Mouse (Mus musculus): ENCODE results near the gene Zfp605. TPM values are rescaled to one million over a fixed set of nuclear protein-coding genes. Genes with fewer than 3 reads are reported as not detected.
"Not testable (repeated sequence)": the region's sequence is repeated elsewhere in the genome, so short reads cannot be mapped to it uniquely, and the experiment has no call there.

Gene Zfp605
- total RNA-seq, 2 experiments from 2014 or later: 3.0 to 3.2 TPM

DNA sequence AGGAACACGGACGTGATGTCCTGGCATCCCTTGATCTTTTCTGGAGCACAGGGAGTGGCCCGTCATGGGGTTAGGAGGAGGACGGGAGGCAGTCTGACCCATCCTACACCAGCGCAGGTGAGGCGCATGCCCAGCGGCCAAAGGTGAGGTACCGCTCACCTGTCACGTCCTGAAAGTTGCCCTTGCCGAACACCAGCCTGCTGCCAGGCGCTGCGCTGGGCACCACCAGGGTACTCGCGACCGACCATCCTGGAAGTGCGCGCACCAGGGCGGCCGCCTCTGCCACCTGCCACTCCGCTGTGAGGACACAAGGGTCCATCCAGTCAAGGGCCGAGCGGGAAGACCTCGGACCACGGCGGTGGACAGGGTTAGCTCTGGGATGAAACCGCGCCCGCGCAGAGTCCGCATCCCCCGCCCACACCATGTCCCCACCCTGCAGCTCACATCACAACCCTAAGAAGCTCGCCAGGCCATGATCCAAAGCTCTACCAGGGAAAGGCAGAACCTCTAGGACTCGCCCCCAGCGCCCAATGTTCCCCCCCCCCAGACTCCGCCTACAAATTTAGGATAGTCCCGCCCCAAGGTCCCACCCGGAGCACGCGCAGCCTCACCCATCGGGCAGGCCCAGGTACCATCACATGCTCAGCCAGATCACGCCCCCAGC, 2.9 kb upstream of the Zfp605 start:
- peak; percentile 24 to 28 for DNase-seq
- intact Hi-C loops (cut with DNase I): no loop called here

DNA sequence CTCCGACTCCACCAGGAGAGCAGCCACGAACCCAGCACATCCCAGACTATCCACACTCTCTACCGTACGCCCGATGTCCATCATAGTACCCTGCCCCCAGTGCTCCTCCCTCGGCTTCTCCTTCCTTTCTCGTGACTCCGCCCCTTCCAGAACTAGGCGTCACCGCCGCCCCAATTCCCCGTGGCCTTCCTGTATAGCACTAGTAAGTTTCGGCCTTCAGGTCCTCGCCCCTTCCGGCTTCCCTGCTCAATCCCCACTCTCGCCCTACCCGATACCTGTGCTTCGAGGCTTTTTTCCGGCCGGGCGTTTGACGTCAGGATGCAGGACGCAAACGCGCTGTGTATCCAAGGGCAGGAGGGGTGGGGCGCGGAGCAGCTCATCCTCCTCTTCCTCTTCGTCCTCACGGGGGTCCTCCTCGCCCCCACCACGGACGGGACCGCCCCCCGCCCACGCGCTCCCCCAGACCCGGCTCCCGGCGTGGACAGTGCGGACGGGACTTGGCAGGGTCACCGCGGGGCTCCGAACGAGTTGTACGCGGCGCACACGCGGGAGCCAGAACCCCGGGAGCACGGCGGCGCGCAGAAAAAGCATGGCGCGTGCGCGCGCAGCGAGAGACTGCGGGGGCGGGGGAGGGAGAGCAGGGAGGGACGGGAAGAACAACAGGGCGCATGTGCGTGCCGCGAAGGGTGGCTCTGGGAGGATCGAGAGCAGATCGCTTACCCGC, 2.1 kb upstream of the Zfp605 start, which contains the start of gene Gtpbp6:
Gene Gtpbp6 (minus strand): TSS at position 617 of the 724 bp plus-strand sequence.
- intact Hi-C loops (cut with DNase I): no loop called here
- peak; percentile 88 to 96 for DNase-seq

DNA sequence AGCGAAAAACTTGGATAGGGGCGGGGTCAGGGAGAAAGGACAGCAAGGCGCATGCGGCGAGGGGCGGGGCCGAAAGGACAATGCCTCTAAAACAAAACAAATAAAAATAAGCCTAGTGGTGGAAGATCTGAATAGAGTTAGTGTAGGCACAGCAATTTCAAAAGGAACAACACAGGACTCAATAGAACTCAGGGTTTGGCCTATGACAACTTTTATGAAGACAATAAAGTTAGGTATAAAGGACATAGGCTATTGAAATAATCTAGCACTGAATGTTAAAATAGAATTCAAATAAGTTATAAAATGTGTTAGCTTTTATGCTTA, 1.6 kb upstream of the Zfp605 start:
- intact Hi-C loops (cut with DNase I): no loop called here
- DNase-seq: no peak

DNA sequence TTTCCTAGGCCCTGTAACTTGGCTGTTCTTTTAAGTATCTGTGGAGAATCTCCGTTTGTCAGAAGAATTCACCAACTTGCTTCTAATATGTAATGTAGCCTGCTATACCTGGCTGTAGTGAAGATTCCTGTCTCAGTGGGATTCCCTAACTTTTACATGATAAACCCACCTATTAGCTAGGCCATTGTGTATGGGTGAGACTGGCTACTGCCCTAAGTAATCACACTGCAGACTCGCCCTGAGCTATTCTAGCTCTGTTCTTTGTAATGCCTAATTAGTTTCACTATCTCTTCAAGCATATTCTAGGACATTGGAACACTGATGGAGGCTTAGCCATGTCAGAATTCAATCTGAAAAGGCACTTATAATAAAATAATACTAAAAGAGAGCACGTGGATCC, 12.5 kb downstream of the Zfp605 start:
- intact Hi-C loops (cut with DNase I); DNase-seq: not testable (repeated sequence)

DNA sequence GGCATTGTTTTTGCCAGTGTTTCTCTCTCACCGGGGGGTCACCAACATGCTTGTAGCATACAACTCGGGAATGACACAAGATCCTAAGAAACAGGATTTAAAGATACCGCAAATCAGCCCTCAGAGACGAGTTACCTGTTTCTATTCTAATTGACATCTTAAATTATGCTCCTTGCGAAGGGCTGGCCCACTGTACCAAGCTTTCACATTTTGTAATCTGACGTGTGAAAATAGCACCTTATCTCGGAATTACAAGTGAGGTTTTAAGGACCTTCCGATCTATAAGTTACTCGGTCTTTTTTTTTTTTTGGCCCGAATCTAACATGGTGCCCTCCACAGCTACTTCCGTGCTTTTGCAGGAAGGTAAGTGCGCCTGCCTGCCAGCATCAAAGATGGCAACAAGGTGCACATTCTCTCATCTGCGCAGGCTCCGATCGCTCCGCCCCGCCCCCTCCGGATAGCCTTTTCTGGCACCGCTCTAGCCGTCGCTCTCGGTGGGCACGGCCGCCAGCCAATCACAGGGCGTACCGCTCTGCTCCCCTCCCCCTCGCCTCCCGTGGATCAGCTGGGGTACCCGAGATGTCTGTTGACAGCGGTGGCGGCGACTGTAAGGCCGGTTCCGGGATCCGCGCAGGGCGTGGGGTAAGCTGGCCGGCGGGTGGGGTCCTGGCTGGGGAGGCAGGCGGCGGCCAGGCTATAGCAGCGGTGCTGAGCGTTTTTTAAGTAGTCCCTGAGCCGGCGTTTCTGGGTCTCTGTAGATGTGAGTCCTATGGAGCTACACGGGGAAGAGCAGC, 25.6 kb downstream of the Zfp605 start, which contains the start of gene Chfr:
Gene Chfr (plus strand): TSS at position 550 of the 794 bp plus-strand sequence.
- intact Hi-C loops (cut with DNase I): loop anchor here (5.0 kb wide), 1 partner anchor 42 kb away; the partner anchor contains the start of gene Golga3
- DNase-seq: peak; percentile 98 to 99

DNA sequence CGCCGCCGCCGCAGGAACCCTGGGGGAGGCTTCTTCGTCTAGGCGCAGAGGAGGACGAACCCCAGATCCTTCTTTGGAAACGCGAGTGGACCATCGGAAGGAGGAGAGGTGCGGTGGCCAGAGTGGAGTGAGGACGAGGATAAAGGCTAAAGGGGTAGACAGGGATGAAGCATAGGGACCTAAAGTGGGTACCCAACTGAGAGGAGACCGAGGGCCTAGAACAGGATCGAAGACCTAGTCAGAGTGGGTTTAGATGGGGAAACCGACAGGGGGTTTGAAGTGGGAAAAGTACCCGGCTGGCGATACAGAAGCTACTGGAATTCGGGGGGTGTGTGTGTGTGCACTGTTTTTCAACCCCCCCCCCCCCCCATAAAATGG, 26.2 kb downstream of the Zfp605 start:
- intact Hi-C loops (cut with DNase I): loop anchor here (5.0 kb wide), 1 partner anchor 41 kb away; the partner anchor contains the start of gene Golga3
- no peak for DNase-seq

DNA sequence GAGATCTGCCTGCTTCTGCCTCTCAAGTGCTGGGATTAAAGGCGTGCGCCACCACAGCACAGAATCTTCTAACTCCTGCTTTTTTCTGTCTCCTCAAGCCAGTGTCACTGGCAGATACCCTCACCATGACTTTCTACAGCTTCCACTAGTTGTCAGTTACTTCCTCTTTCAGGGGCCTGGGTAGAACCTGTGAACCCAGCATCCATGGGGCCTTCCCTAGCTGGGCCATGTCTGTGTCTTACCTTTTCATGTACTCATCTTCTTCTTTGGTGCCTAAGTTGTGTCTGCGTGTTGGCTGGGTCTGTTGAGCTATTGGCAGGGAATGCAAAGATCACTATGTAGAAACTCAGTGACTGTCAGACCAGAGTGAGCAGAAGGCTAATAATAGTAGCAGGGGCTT, 27.9 kb downstream of the Zfp605 start:
- intact Hi-C loops (cut with DNase I): loop anchor here (5.0 kb wide), 1 partner anchor 39 kb away; the partner anchor contains the start of gene Golga3
- no peak for DNase-seq

DNA sequence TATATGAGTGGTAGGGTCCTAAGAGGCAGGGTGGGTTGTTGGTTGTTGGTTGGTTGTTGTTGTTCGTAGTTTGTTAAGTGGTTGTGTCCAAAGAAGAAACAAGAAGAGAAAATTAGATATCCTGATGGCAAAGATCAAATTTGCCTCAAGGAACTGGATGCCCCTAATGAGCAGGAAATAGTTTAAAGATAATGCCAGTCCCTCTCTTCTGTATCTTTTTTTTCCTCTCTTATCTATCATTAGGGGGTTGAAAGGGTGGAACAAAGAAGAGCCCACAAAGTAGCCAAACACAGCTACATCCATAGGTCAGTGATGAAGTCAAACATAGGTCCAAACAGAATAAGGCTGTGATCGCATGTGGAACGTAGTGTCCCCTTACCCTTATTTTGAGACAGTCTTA, 29.4 kb downstream of the Zfp605 start:
- no peak for DNase-seq
- intact Hi-C loops (cut with DNase I): loop anchor here (5.0 kb wide), 1 partner anchor 38 kb away; the partner anchor contains the start of gene Golga3

DNA sequence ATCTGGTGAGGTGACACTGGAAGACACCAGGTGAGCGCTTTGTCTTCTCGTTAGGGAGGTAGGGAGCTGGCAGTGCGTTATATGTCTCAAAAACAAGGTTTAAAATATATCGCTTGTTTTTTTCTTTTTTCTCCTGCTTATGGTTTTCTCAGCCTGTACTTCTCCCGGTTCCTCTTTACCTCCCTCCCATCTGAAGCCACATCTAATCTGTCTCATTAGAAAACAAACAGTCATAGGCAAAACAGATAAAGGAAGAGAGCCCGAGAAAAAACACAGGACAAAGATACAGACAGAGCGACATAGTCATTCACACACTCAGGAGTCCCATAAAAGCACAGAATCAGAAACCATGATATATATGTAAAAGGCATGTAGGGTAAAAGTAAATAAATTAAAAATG, 30.5 kb downstream of the Zfp605 start:
- intact Hi-C loops (cut with DNase I): no loop called here
- no peak for DNase-seq

DNA sequence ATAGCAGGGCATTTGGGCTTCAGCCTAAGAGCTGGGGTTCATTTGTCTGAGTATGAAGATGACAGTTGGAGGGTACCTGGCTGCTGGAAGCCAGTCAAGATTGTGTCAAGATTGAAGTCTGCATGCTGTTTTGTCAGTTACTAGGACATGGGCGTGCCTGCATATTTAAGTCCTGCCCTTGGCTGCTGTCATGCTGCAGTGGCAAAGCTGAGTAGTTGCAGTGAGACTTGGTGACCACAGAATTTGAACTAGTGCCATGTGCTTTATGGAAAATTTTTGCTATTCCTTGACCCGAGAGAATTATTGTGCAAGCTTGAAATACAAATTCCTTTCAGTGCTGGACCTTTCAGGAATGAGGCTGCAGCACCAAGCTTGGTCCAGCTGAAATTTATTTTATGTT, 32.4 kb downstream of the Zfp605 start:
- intact Hi-C loops (cut with DNase I): no loop called here
- no peak for DNase-seq

DNA sequence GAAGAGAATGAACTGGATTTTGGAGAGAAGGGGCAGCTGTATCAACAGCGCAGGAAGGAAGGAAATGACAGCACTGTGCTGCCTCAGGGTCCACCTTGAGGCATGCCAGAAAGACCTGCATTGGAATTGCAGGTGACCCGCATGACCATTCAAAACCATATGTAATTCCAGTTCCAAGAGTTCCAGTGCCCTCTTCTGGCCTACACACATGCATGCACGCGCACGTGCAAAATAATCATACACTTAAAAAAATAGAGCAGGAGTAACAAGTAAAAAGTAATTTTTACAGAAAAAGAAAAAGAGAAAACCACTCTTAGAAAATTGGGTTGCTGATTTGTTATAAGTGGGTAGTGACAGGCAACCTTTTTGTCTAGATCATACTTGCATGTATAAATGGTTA, 33.1 kb downstream of the Zfp605 start:
- DNase-seq: no peak
- intact Hi-C loops (cut with DNase I): no loop called here

DNA sequence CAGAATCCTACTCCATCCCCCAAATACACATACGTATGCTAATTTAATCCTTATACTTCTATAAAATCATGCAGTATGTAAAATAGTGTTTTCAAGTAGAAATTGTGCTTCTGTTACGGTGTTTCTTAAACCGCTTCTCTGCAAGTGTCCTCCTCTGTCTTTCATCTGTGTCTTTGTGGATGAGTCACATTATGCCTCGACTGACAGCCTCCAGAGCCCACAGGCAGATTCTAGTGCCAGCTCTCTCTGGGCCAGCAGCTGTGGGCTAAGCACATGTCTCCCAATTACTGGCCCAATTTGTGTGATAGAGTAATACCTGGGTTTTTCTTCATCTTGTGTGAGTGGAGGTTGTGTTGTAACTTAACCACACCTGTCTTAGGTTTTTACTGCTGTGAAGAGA, 59.5 kb downstream of the Zfp605 start:
- no peak for DNase-seq
- intact Hi-C loops (cut with DNase I): no loop called here

DNA sequence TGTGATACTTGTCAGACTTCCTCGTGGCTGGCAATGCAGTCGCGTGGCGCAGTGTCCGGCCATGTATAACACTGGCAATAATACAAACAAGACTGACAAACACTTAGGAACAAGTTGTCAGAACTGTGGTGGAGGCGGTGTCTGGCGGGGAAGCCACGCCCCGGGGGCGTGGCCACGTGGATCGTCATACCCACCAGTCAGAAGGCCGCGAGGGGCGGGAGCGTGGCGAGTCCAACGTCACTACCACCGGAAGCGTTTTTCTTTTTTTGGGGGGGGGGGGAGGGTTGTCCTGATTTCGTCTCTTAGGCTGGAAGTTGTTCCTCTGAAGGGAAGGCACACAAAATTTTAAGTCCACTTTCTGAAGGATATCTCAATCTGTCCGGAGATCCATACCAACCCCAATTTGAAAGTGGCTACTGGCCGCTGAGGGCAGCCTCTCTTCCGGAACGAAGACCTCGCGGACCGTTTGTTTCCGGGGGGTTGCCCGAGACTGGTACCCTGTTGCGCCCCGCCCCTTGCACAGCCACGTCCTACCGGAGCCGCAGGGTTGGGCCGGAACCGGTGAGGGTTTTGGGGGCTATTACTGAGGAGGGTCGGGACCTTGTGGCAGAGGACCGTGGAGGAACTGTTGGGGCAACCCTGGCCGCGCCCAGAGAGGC, 66.6 kb downstream of the Zfp605 start, which contains the start of gene Golga3:
Gene Golga3 (plus strand): TSS at position 340 of the 659 bp plus-strand sequence.
- intact Hi-C loops (cut with DNase I): loop anchor here (5.0 kb wide), 1 partner anchor 39 kb away; the partner anchor contains the start of gene Chfr

DNA sequence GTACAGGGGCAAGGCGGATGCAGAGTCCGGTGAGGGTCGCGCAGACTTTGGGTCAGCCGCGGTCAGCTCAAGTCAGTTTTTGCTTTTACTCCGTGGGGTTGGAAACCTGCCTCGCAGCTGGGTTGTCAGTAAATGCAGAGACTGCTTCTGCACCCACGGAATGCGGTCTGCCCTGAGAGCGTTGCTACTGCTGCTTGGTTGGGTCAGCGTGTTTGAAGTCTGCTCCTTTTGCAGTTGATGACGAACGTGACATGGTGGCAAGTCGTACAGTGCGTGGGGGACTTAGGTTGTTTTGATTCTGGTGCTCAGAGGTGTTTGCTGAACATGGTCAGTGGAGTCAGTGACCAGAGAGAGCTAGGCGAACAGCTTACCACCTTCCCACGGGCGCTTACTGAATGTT, 67.1 kb downstream of the Zfp605 start:
- DNase-seq: no peak
- intact Hi-C loops (cut with DNase I): loop anchor here (5.0 kb wide), 1 partner anchor 40 kb away; the partner anchor contains the start of gene Chfr

More for the DNA sequence above, 66.6 kb downstream of the Zfp605 start, which contains the start of gene Golga3:
- peak; percentile 90 to 91 for DNase-seq

DNA sequence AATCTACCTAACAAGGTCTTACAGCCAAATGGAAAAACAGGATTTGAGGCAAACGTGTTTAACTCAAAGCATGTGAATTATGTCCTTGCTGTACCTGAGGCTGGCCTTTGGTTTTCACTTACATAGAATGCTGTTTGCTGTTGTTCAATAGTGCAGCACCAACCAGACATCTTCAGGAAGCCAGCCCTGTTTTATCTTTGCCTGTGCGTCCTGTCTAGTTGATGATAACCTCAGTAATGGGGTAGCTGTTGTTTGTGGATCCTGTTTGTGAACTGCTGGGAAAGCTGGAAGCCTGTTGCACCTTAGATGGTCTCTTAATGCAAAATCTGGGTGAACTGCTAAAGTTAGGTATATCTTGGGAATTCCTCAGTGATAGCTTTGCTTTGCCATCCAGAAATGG, 68.7 kb downstream of the Zfp605 start:
- intact Hi-C loops (cut with DNase I): loop anchor here (5.0 kb wide), 1 partner anchor 41 kb away; the partner anchor contains the start of gene Chfr
- DNase-seq: no peak

Other genes starting within 250 kb of the Zfp605 start
- gene Gm15446, start 186.7 kb upstream of the Zfp605 start, total RNA-seq (2021): 1 to 10 TPM; 4.1 to 9.0 TPM
- 1 to 10 TPM; 5.7 to 6.2 TPM for gene Zfp932, start 113.6 kb upstream of the Zfp605 start, total RNA-seq (2021)
- gene Gm17655, start 37.6 kb upstream of the Zfp605 start, total RNA-seq (2021): 1 to 10 TPM; 2.1 to 2.6 TPM
- under 1 TPM; 0.07 to 0.23 TPM for gene Gm35315, start 15.7 kb upstream of the Zfp605 start, total RNA-seq (2021)
- gene Plcxd1, start 10.1 kb upstream of the Zfp605 start, total RNA-seq (2021): not detected
- gene Gtpbp6, start 1.9 kb upstream of the Zfp605 start, total RNA-seq (2021): 10 to 100 TPM; 13.6 to 14.3 TPM
- 10 to 100 TPM; 12.3 to 14.1 TPM for gene Chfr, start 25.8 kb downstream of the Zfp605 start, total RNA-seq (2021)
- 10 to 100 TPM; 36.4 to 39.9 TPM for gene Golga3, start 66.6 kb downstream of the Zfp605 start, total RNA-seq (2021)
- gene Ankle2, start 120.9 kb downstream of the Zfp605 start, total RNA-seq (2021): 10 to 100 TPM; 22.3 to 24.8 TPM
- 10 to 100 TPM; 23.1 to 27.3 TPM for gene Pgam5, start 159.8 kb downstream of the Zfp605 start, total RNA-seq (2021)
- gene Pxmp2, start 176.1 kb downstream of the Zfp605 start, total RNA-seq (2021): 10 to 100 TPM; 31.8 to 48.6 TPM
- 1 to 10 TPM in 1 of 2 experiments, under 1 TPM in 1; 0.84 to 2.7 TPM for gene Pole, start 176.2 kb downstream of the Zfp605 start, total RNA-seq (2021)
- gene P2rx2, start 233.1 kb downstream of the Zfp605 start, total RNA-seq (2021): not detected
- gene Lrcol1, start 234.6 kb downstream of the Zfp605 start, total RNA-seq (2021): not detected

Data from gastrocnemius, postnatal 36 days (tissue).